Mouse (Mus musculus) forebrain, embryonic 14.5 days (tissue): ENCODE measurements at regions not wholly inside any gene's neighbourhood (a gene's known extent, or its start where the extent isn't known, plus 50 kb on each side); places are given as distances from the start of the nearest gene placed in this dataset.

Experiments
- ATAC-seq: fragments of 200-750 bp; cut with Nextera tagmentation; 2 replicates; pipeline ENCODE4 v1.8.0; 2017; ENCODE audit warnings: mild to moderate bottlenecking, moderate library complexity
- DNase-seq: peaks from one replicate; pipeline ENCODE4 v3.0.0-alpha.2; 2015; ENCODE audit warnings: low spot score
- H3K27ac ChIP-seq: fragments of 300-500 bp; sonication (generic); 2 replicates; pipeline ENCODE4 v1.5.1; 2014; ENCODE audit warnings: low read depth, mild to moderate bottlenecking, control low read depth, low read length, moderate library complexity
- H3K27me3 ChIP-seq: fragments of 300-500 bp; sonication (generic); replicated peaks from 2 replicates; pipeline ENCODE4 v1.6.1; 2014; ENCODE audit warnings: low read length, control low read depth, mixed read lengths; ENCODE audit not compliant: control insufficient read depth, insufficient read depth
- H3K36me3 ChIP-seq: fragments of 300-500 bp; sonication (generic); 2 replicates; pipeline ENCODE4 v1.6.1; 2014; ENCODE audit warnings: low read length, control low read depth; ENCODE audit not compliant: control insufficient read depth, insufficient read depth
- H3K4me1 ChIP-seq: fragments of 300-500 bp; sonication (generic); 2 replicates; pipeline ENCODE4 v1.6.1; 2014; ENCODE audit warnings: antibody characterized with exemption, low read length, control low read depth; ENCODE audit not compliant: control insufficient read depth, insufficient read depth
- H3K4me2 ChIP-seq: fragments of 300-500 bp; sonication (generic); 2 replicates; pipeline ENCODE4 v1.6.1; 2014; ENCODE audit warnings: mild to moderate bottlenecking, control low read depth, low read length
- H3K4me3 ChIP-seq: fragments of 300-500 bp; sonication (generic); 2 replicates; pipeline ENCODE4 v1.5.1; 2014; ENCODE audit warnings: low read depth, low read length, control low read depth
- H3K9ac ChIP-seq: fragments of 300-500 bp; sonication (generic); 2 replicates; pipeline ENCODE4 v1.6.1; 2014; ENCODE audit warnings: mild to moderate bottlenecking, low read length, control low read depth, moderate library complexity
- H3K9me3 ChIP-seq: fragments of 300-500 bp; sonication (generic); replicated peaks from 2 replicates; pipeline ENCODE4 v1.6.1; 2016; ENCODE audit warnings: low read length, control low read depth, mixed read lengths; ENCODE audit not compliant: control insufficient read depth
- WGBS: fragments of 180-500 bp; shearing (Covaris S2); extraction: QIAGEN DNeasy Blood & Tissue Kit; methylation state at CpG from one replicate; pipeline ENCODE4 v1.1.7; 2014; 5-methylcytosine and 5-hydroxymethylcytosine counted together

- Histone ChIP-seq H3K9me3 (no peaks in the 10 kb centered on the region), H3K36me3 (no peaks in the 10 kb centered on the region), H3K27ac (no peak overlapping the region), H3K4me2 (no peak overlapping the region), H3K4me3 (no peak overlapping the region), H3K9ac (no peak overlapping the region), H3K4me1 (no peaks in the 10 kb centered on the region), H3K27me3 (no peaks in the 10 kb centered on the region)
- DNase-seq (no peak), ATAC-seq (no peak)
- WGBS = 89% methylated on average over 6 of the region's 6 CpGs
These were observed 83.0 kb downstream of the Vegfa start for GRCm38 (mm10) chr17:45949141-45949540.

GRCm38 (mm10) chr17:45948314-45948935 lies 83.7 kb downstream of the Vegfa start:
- WGBS = 81% methylated on average over 5 of the region's 5 CpGs
- no peaks in the 10 kb centered on the region for H3K36me3 ChIP-seq
- no peak overlapping the region for H3K9ac ChIP-seq
- no peak overlapping the region for H3K4me2 ChIP-seq
- DNase-seq (no peak), ATAC-seq (no peak)
- no peaks in the 10 kb centered on the region for H3K4me1 ChIP-seq
- no peaks in the 10 kb centered on the region for H3K27me3 ChIP-seq
- H3K4me3 ChIP-seq = no peak overlapping the region
- H3K27ac ChIP-seq = no peak overlapping the region
- H3K9me3 ChIP-seq = no peaks in the 10 kb centered on the region

- Histone ChIP-seq H3K4me3 (no peak overlapping the region), H3K4me2 (no peak overlapping the region), H3K27me3 (no peaks in the 10 kb centered on the region), H3K36me3 (no peaks in the 10 kb centered on the region), H3K27ac (no peak overlapping the region), H3K9me3 (no peaks in the 10 kb centered on the region), H3K9ac (no peak overlapping the region), H3K4me1 (no peaks in the 10 kb centered on the region)
- DNase-seq (no peak), ATAC-seq (no peak)
- WGBS = 92% methylated on average over 3 of the region's 3 CpGs
These were observed 87.2 kb downstream of the Vegfa start for GRCm38 (mm10) chr17:45945005-45945404.

- 92% methylated on average over 6 of the region's 6 CpGs for WGBS
- H3K9ac ChIP-seq = no peak overlapping the region
- no peaks in the 10 kb centered on the region for H3K9me3 ChIP-seq
- H3K27me3 ChIP-seq = no peaks in the 10 kb centered on the region
- no peak overlapping the region for H3K4me3 ChIP-seq
- no peak for DNase-seq
- no peaks in the 10 kb centered on the region for H3K36me3 ChIP-seq
- H3K4me1 ChIP-seq = no peaks in the 10 kb centered on the region
- no peak for ATAC-seq
- H3K4me2 ChIP-seq = no peak overlapping the region
- no peak overlapping the region for H3K27ac ChIP-seq
These were observed 88.9 kb downstream of the Vegfa start for GRCm38 (mm10) chr17:45943244-45943643.

GRCm38 (mm10) chr17:45941890-45942375 lies 90.2 kb downstream of the Vegfa start:
- WGBS = 27% methylated on average over 4 of the region's 4 CpGs
- no peaks in the 10 kb centered on the region for H3K4me1 ChIP-seq
- H3K4me3 ChIP-seq = no peak overlapping the region
- H3K36me3 ChIP-seq = no peaks in the 10 kb centered on the region
- no peaks in the 10 kb centered on the region for H3K9me3 ChIP-seq
- H3K9ac ChIP-seq = no peak overlapping the region
- H3K27me3 ChIP-seq = no peaks in the 10 kb centered on the region
- ATAC-seq (no peak), DNase-seq (no peak)
- no peak overlapping the region for H3K27ac ChIP-seq
- H3K4me2 ChIP-seq = no peak overlapping the region

GRCm38 (mm10) chr17:45940121-45940813 lies 91.9 kb downstream of the Vegfa start:
- DNase-seq (no peak), ATAC-seq (no peak)
- Histone ChIP-seq H3K9me3 (no peaks in the 10 kb centered on the region), H3K27me3 (no peaks in the 10 kb centered on the region), H3K27ac (no peak overlapping the region), H3K4me3 (no peak overlapping the region), H3K9ac (no peak overlapping the region), H3K4me2 (no peak overlapping the region), H3K36me3 (no peaks in the 10 kb centered on the region), H3K4me1 (no peaks in the 10 kb centered on the region)
- 90% methylated on average over 16 of the region's 16 CpGs for WGBS

- H3K27ac ChIP-seq = no peak overlapping the region
- H3K4me2 ChIP-seq = no peak overlapping the region
- ATAC-seq (no peak), DNase-seq (no peak)
- no peaks in the 10 kb centered on the region for H3K27me3 ChIP-seq
- H3K9me3 ChIP-seq = no peaks in the 10 kb centered on the region
- H3K9ac ChIP-seq = no peak overlapping the region
- H3K4me1 ChIP-seq = no peaks in the 10 kb centered on the region
- 17% methylated on average over 1 of the region's 1 CpGs for WGBS
- H3K36me3 ChIP-seq = no peaks in the 10 kb centered on the region
- H3K4me3 ChIP-seq = no peak overlapping the region
These were observed 93.9 kb downstream of the Vegfa start for GRCm38 (mm10) chr17:45938284-45938683.

- Histone ChIP-seq H3K4me3 (no peak overlapping the region), H3K36me3 (no peaks in the 10 kb centered on the region), H3K27ac (no peak overlapping the region), H3K27me3 (no peaks in the 10 kb centered on the region), H3K4me1 (no peaks in the 10 kb centered on the region), H3K9me3 (no peaks in the 10 kb centered on the region), H3K9ac (no peak overlapping the region), H3K4me2 (no peak overlapping the region)
- ATAC-seq (no peak), DNase-seq (no peak)
- WGBS = 9% methylated on average over 12 of the region's 12 CpGs
These were observed 95.6 kb downstream of the Vegfa start for GRCm38 (mm10) chr17:45936577-45936976.

- no peak for DNase-seq
- H3K4me3 ChIP-seq = no peak overlapping the region
- no peak overlapping the region for H3K4me2 ChIP-seq
- no peaks in the 10 kb centered on the region for H3K9me3 ChIP-seq
- no peaks in the 10 kb centered on the region for H3K36me3 ChIP-seq
- no peaks in the 10 kb centered on the region for H3K27me3 ChIP-seq
- 81% methylated on average over 4 of the region's 4 CpGs for WGBS
- H3K4me1 ChIP-seq = peaks cover 4% of the 10 kb centered on the region; the same call in 1 of the 2 replicates
- H3K27ac ChIP-seq = no peak overlapping the region
- no peak overlapping the region for H3K9ac ChIP-seq
- no peak for ATAC-seq
These were observed 96.9 kb downstream of the Vegfa start for GRCm38 (mm10) chr17:45935291-45935690.
